Mouse (Mus musculus): ENCODE measurements around the gene Abi2. TPM values are rescaled to one million over a fixed set of nuclear protein-coding genes. Genes with fewer than 3 reads are reported as not detected.
"Not testable (repeated sequence)": the region's sequence is repeated elsewhere in the genome, so short reads cannot be mapped to it uniquely, and the experiment has no call there.

The Abi2 gene
- 10.2 and 14.8 TPM in 2 replicates for polyA plus RNA-seq (2012; rRNA removed)

DNA sequence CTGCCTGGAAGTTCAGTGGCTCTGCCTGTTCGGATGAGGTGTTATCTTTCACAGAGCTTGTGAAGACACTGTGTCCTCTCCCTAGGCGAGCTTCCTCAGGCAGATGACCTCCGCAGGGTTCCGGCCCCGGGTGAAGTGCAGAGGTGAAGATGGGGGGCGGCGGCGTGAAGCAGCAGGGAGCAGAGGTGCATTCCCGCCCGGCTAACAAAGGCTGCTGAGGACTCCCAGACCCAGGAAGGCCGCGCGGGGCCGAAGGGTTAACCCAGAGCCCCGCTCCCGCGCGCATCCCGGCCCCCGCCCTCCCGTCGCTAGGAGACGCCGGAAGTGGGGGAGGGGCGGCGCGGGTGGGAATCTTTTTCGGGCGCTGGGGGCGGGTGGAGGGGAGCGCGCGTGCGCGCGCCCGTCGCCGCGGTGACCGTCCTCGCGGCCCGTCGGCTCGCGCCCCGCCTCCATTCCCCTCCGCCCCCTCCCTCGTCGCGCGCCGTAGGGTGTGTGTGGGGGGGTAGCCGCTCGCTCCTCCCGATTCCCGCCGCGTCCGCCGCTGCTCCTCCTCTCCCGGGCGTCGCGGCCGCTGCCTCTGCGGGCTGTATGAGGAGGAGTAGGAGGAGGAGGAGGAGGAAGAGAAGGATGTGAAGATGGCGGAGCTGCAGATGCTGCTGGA, at the start of gene Abi2:
TSS of gene Abi2 (plus strand) at position 452 of the 661 bp plus-strand sequence.
- DNase-seq (ENCODE audit: low spot score), result peak; percentile 77

DNA sequence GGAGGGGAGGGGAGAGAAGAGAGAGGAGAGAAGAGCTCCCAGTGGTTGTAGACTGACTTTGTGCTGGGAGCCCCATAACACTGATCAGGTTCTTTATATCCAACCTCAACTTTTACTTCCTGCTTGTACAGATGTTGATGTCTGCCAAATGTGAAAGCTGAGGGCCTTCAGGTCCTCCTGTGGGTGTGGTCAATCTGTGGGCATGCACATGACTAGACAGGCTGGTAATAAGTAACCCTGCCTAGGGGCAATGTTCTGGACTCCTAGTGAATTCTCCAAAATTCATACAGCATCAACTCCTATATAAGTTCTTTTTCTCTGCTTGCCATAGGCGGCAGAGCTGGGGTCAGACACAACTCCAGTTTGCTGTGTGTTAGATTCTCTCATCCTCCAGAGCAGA, 47.8 kb upstream of the Abi2 start:
- no peak for DNase-seq (ENCODE audit: low spot score)

- DNase-seq (ENCODE audit: low spot score), result no peak
Measured at GRCm38 (mm10) chr1:60376556-60376955, 32.9 kb upstream of the Abi2 start.

GRCm38 (mm10) chr1:60381910-60382309, 27.5 kb upstream of the Abi2 start:
- DNase-seq (ENCODE audit: low spot score), result no peak

GRCm38 (mm10) chr1:60404848-60405247, 4.6 kb upstream of the Abi2 start:
- no peak for DNase-seq (ENCODE audit: low spot score)

DNA sequence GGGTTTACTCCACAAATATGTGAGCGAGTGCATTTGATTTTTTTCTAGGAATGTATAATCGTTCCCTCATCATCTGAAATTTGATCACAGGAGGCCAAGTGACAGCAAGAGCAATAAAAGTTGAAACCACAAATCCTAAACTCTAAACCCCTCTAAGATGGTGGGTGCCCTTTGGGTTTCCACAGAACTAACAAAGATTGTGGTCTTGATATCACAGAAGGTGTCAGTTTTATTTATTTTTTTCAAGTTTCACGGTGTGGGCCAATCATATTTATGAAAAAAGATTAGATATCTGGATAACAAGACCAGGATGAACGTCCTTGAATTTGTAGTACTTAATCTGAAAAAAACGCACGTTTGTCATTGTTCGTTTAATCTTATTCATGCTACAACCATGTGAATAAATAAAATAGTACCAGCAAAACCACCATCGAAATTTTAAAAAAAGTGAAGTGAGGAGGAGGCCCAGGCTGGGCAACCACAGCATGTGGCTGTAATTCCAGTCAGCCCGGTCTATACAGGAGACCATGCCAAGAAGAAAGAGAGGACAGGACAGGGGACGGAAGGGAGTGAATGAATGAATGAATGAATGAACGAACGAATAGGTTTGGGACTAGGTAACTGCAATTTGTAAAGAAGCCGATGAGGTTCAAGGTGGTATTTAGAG, 785 bp upstream of the Abi2 start:
- no peak for DNase-seq (ENCODE audit: low spot score)

- DNase-seq (ENCODE audit: low spot score), result no peak
Measured at GRCm38 (mm10) chr1:60409928-60410817, 754 bp downstream of the Abi2 start.

- no peak for DNase-seq (ENCODE audit: low spot score)
Measured at GRCm38 (mm10) chr1:60416724-60417123, 7.3 kb downstream of the Abi2 start.

GRCm38 (mm10) chr1:60423882-60424281, 14.5 kb downstream of the Abi2 start:
- no peak for DNase-seq (ENCODE audit: low spot score)

- no peak for DNase-seq (ENCODE audit: low spot score)
Measured at GRCm38 (mm10) chr1:60428341-60428740, 18.9 kb downstream of the Abi2 start.

DNA sequence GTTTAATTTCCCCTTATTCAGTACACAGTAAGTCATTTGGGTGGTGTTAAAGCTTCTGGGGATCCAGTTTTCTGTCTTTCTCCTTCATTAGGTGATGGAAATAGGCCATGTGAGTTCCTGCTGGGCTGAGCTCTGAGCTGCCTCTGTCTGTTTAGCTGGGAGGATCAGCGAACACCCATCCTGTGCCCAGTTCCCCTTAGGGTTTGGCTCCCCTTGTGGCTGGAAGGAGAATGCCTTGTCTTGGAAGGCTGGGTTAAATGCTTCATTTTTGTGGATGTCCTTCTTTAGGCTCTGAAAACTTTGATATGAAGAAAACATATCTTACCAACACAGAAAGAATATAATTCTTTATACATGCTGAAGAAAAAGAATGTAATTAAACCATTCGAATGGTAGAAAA, 19.5 kb downstream of the Abi2 start:
- DNase-seq (ENCODE audit: low spot score), result no peak

GRCm38 (mm10) chr1:60431531-60431930, 22.1 kb downstream of the Abi2 start:
- no peak for DNase-seq (ENCODE audit: low spot score)

DNA sequence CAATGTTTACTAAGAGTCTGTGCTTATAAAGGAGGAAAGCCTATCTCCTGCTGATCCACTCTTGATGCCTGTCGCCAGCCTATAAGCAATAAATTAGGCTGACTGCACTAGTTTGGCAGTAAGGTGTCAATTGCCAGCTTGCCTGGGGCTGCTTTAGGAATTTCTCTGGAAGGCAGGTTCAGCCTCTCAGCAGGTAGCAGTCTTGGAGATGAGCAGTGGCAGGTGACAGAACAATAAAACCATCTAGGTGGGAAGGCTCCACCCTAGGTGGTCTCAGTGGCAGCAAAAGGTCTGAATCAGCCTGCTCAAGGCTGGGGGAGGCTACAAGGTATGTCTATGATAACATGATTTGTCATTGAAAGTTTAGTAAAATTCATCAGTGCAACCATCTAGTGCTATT, 23.1 kb downstream of the Abi2 start:
- no peak for DNase-seq (ENCODE audit: low spot score)

GRCm38 (mm10) chr1:60441438-60441837, 32.0 kb downstream of the Abi2 start:
- DNase-seq (ENCODE audit: low spot score), result not testable (repeated sequence)

GRCm38 (mm10) chr1:60447067-60447466, 37.6 kb downstream of the Abi2 start:
- no peak for DNase-seq (ENCODE audit: low spot score)

GRCm38 (mm10) chr1:60449896-60450295, 40.5 kb downstream of the Abi2 start:
- no peak for DNase-seq (ENCODE audit: low spot score)

DNA sequence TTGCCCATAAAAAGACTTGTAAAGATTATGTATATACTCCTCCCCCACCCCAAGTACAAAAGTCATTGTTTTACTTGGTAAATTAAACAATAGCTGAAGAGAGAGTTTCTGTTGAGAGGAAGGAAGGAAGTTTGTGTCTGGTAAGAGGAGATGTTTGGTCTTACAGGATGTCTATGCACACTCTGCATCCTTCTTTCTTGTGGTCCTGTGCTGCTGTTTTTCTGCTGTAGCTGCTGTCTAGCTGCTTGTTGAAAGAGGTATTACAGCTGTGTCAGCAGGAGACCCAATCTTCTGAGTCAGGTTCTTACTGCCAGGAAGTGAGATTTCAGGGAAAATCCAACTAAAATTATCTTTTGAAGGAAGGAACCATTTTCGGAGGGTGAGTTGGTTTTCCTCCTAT, 51.2 kb downstream of the Abi2 start:
- no peak for DNase-seq (ENCODE audit: low spot score)

DNA sequence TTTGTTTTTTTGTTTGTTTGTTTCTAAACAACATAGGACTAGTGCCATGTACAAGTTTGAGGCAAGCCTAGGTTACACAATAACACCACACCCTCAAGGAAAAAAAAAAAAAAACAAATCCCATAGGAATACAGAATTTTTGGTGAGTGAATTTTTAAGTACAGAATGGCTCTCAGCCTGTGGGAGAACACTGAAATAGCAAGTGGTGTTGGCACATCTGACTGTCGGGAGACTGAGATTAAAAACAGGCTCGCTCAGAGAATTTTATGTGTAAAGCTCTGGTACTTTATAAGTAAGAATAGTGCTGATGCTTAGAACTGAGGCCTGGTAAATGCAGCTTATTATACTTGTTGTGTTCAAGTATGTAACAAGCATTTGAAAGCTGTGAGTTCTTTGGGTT, 60.1 kb downstream of the Abi2 start:
- DNase-seq (ENCODE audit: low spot score), result no peak

- no peak for DNase-seq (ENCODE audit: low spot score)
Measured at GRCm38 (mm10) chr1:60470541-60470940, 61.1 kb downstream of the Abi2 start.

- no peak for DNase-seq (ENCODE audit: low spot score)
Measured at GRCm38 (mm10) chr1:60481561-60481960, 72.1 kb downstream of the Abi2 start.

DNA sequence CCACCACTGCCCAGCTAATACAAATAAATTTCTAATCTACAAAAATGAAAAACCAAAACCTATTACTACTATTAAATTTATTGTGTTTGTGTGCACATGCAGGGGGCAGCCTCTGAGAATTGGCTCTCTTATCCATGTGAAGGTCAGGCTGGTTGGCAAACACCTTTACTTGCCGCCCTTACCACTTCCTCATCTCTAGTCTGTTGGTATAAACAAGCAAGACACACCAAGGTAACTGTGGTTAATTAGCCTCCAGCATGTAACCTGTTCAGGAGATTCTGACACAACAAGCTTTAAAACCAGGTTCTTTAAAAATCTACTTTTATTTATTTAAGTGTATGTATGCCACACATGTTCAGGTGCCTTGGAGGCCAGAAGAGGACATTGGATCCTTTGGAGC, 73.5 kb downstream of the Abi2 start:
- no peak for DNase-seq (ENCODE audit: low spot score)

DNA sequence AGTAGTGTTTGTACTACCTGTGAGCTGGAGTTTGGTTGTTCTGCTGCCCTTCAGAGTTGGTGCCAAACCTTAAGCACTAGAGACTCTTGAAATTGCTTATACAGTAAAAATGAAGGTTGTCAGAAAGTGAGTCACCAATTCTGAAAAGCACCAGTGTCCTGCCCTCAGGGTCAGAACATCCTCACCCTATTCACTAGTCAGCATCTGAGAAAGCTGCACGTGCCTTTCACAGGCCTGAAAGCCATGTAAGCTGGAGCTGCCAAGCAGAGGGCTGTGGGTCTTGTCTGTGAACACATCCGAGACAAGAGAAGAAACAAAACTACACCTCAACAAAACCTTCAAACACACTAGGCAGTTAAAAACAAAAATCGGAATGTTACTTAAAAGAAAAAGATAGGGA, 76.2 kb downstream of the Abi2 start:
- no peak for DNase-seq (ENCODE audit: low spot score)

DNA sequence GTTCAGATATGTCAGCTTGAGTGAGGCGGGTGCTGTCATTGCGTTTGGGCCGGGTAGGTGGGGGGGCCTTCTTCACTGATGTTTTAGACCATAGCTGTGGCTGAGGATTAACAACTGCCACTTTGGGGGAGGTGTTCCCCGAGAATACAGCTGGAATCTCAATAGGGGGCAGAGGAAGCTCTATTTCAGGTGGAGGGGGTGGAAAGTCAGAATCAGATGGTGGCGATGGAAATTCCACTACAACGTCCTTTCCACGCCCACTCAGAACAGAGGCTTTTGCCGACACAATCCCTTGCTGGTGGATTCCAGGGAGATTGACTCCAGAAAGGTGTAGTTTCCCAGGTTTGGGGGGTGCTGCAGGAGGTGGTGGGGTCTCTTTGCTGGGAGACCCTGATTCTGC, 79.2 kb downstream of the Abi2 start:
- DNase-seq (ENCODE audit: low spot score), result no peak

Data from urinary bladder, adult 2 months (tissue).